Mouse (Mus musculus) heart, postnatal 25 days (tissue): ENCODE measurements around the gene Myh7. TPM values are rescaled to one million over a fixed set of nuclear protein-coding genes. Genes with fewer than 3 reads are reported as not detected.
A peak's percentile ranks its signal among the peaks of the same experiment; 100 is the strongest.

ENCODE experiments used
- DNase-seq: peaks from one replicate; pipeline ENCODE4 v3.0.0; 2022; ENCODE audit warnings: low spot score
- intact Hi-C: fragments of 180-260 bp; cut with DNase I; formaldehyde crosslinking; loops from one replicate; pipeline ENCODE4 v1.15.1; 2025
- microRNA-seq: library from miRNA; unstranded; fragments of <30 nt; microRNA quantifications from one replicate; pipeline ENCODE4 v1.2.0, GENCODE M21; 2022
- total RNA-seq, 2 experiments: library from RNA; stranded (reverse); gene quantifications; 2 replicates each; pipeline ENCODE4 v1.2.3; 2021

The Myh7 gene
- total RNA-seq, 2 experiments from 2014 or later = 2,164 to 2,361 TPM

- intact Hi-C loops = no loop called here
- DNase-seq = no peak
These were observed 67.1 kb downstream of the Myh7 start for GRCm38 (mm10) chr14:54927296-54927695.

GRCm38 (mm10) chr14:54926401-54927158, 67.8 kb downstream of the Myh7 start:
- DNase-seq = peak; percentile 60
- intact Hi-C loops = no loop called here

- peak; percentile 61 for DNase-seq
These were observed 68.8 kb downstream of the Myh7 start, which contains the start of gene Efs for GRCm38 (mm10) chr14:54925349-54926342. Gene Efs, minus strand, starts transcription at chr14:54926126.

GRCm38 (mm10) chr14:54924641-54925348, 69.6 kb downstream of the Myh7 start:
- peak; percentile 76 for DNase-seq
- intact Hi-C loops = no loop called here

More at GRCm38 (mm10) chr14:54925349-54926342, 68.8 kb downstream of the Myh7 start, which contains the start of gene Efs:
- intact Hi-C loops = no loop called here

Small RNA genes lying within 50 kb of the gene (microRNA-seq; reads per million reads assigned to microRNA genes)
- gene Mir208a (5,176 reads per million, percentile 92 among the genes with 10 or more reads in this experiment), gene Mir208b (279 reads per million, percentile 69 among the genes with 10 or more reads in this experiment)

Other genes starting within 250 kb of the Myh7 start
- gene Slc7a8, start 212.7 kb downstream of the Myh7 start, total RNA-seq = 1 to 10 TPM; 2.4 to 2.8 TPM
- not detected for gene Rnf212b, start 180.5 kb downstream of the Myh7 start, total RNA-seq
- gene Homez, start 123.7 kb downstream of the Myh7 start, total RNA-seq = 1 to 10 TPM; 4.7 to 7.3 TPM
- 1 to 10 TPM; 3.0 to 3.6 TPM for gene Ppp1r3e, start 117.1 kb downstream of the Myh7 start, total RNA-seq
- gene Bcl2l2, start 111.2 kb downstream of the Myh7 start, total RNA-seq = 10 to 100 TPM; 39.7 to 40.3 TPM
- gene Gm20521, start 111.2 kb downstream of the Myh7 start, total RNA-seq = 1 to 10 TPM; 4.5 to 6.8 TPM
- 10 to 100 TPM; 50.7 to 55.6 TPM for gene Pabpn1, start 102.1 kb downstream of the Myh7 start, total RNA-seq
- gene Slc22a17, start 81.5 kb downstream of the Myh7 start, total RNA-seq = 1 to 10 TPM; 2.7 to 3.1 TPM
- 1 to 10 TPM; 2.8 to 3.0 TPM for gene Efs, start 68.5 kb downstream of the Myh7 start, total RNA-seq
- not detected for gene Il25, start 61.9 kb downstream of the Myh7 start, total RNA-seq
- under 1 TPM; 0.29 to 0.36 TPM for gene Cmtm5, start 58.4 kb downstream of the Myh7 start, total RNA-seq
- gene Myh6, start 27.7 kb downstream of the Myh7 start, total RNA-seq = over 10,000 TPM; 23,221 to 24,394 TPM
- not detected for gene Gm17428, start 17.7 kb downstream of the Myh7 start, total RNA-seq
- 10 to 100 TPM; 26.0 to 27.0 TPM for gene Ngdn, start 20.8 kb upstream of the Myh7 start, total RNA-seq
- 1 to 10 TPM; 2.9 to 3.6 TPM for gene Zfhx2, start 97.7 kb upstream of the Myh7 start, total RNA-seq
- 10 to 100 TPM; 12.3 to 13.2 TPM for gene Thtpa, start 100.2 kb upstream of the Myh7 start, total RNA-seq
- gene Ap1g2, start 112.0 kb upstream of the Myh7 start, total RNA-seq = 1 to 10 TPM; 4.4 to 4.6 TPM
- gene Jph4, start 122.3 kb upstream of the Myh7 start, total RNA-seq = not detected
- not detected for gene Dhrs2, start 227.4 kb upstream of the Myh7 start, total RNA-seq